ENCODE assay signal across 14 mouse cellular contexts in the genomic region with DNA sequence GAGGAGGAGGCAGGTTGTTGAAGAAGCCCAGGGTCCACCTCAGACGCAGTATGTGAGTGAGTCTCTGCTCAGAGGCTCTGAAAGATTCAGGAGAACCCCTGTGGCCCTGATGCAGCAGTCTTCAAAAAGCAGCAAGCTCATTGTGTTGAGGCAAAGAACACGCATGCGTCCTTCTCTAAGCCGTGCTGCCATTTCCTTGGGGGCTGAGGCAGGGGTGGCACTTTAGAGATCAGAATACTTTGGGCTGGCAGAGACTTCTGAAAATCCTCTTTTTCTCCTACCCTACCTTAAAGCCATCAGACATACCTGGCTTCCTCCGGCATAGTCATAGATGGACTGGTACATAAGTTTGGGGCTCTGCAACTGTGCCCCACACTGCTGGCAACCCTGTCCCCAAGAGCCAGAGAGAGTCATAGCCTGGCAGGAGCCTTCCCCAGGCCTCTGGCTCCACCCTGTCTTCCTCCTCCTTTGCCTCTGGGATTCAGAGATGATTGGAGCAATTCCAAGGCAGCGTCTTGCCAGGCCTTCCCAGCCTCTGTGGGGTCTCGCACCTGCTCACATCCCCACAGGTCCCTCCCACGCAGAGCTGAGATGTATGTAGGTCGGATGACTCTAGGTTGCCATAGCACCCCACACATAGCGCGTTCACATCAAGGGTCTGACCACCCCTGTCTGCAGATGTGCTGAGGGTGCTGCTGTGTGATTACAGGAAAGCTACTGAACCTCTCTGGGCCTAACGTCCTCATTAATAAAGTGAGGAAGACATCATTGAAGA. TPM values are rescaled to one million over a fixed set of nuclear protein-coding genes. Genes with fewer than 3 reads are reported as not detected.
DNase-seq lines count a peak whose midpoint lies in the region; ATAC-seq and TF ChIP-seq lines count a peak whose summit lies in the region.
"Had no signal": no experiment of that assay in that cellular context is flagged by ENCODE, and none has a peak within 500 bp of the region (broad histone marks: within the 10 kb centered on the region; RNA-seq: fewer than 3 reads in every experiment).

No protein-coding gene starts in this region.

- peaks cover 31% of the 10 kb centered on the region for H3K4me1 ChIP-seq in heart, adult 2 months (ENCODE audit: control insufficient read depth, insufficient read depth, low read length)
- H3K4me1 ChIP-seq in heart, embryonic 11.5 days (ENCODE audit: control insufficient read depth, insufficient read depth, low read length), result peaks cover 5% of the 10 kb centered on the region; the same call in 1 of the 2 replicates

- intact Hi-C loops in heart, adult 2 months (cut with DNase I), result loop anchor here (10.0 kb wide), 3 partner anchors 94 to 304 kb away; a partner anchor contains a TSS

- 71% methylated on average over 12 of the region's 12 CpGs for WGBS in heart, adult 2 months
- WGBS in heart, embryonic 11.5 days (ENCODE audit: insufficient replicate concordance), result 73% methylated on average over 12 of the region's 12 CpGs

- H3K27me3 ChIP-seq in heart, adult 2 months (ENCODE audit: control insufficient read depth, insufficient read depth, low read length), result no peaks in the 10 kb centered on the region
- no peaks in the 10 kb centered on the region for H3K27me3 ChIP-seq in heart, embryonic 11.5 days (ENCODE audit: control insufficient read depth, insufficient read depth, low read length)
- H3K27me3 ChIP-seq: embryonic facial prominence, embryonic 12.5 days; neural tube, embryonic 12.5 days had no signal

- no peak overlapping the region for H3K4me2 ChIP-seq in heart, embryonic 11.5 days
- H3K4me2 ChIP-seq: embryonic facial prominence, embryonic 12.5 days; neural tube, embryonic 12.5 days had no signal

- no peak for TF ChIP-seq POLR2A in heart, adult 2 months (IDR thresholded peaks at IDR 0.05; ENCODE audit: insufficient read depth, low read depth, low read length)

- peak overlapping the region; percentile 91 for H3K27ac ChIP-seq in heart, adult 2 months
- no peak overlapping the region for H3K27ac ChIP-seq in heart, embryonic 11.5 days (ENCODE audit: low read depth, low read length)
- H3K27ac ChIP-seq: embryonic facial prominence, embryonic 12.5 days; kidney, postnatal 0 days; neural tube, embryonic 12.5 days had no signal

- TF ChIP-seq EP300 in heart, adult 2 months (IDR thresholded peaks at IDR 0.05; ENCODE audit: insufficient read depth, low read depth, low read length), result no peak

- ATAC-seq in heart, embryonic 11.5 days (replicated peaks; ENCODE audit: insufficient number of reproducible peaks, low FRiP score, low TSS enrichment), result no peak
- ATAC-seq in erythroid progenitor cell, adult 5-6 weeks (replicated peaks; ENCODE audit: low FRiP score, poor library complexity, severe bottlenecking), result 0 out of 2 replicates have a peak, but pooled peaks have one; percentile 21

- no peak overlapping the region for H3K4me3 ChIP-seq in heart, adult 2 months
- H3K4me3 ChIP-seq in heart, embryonic 11.5 days (ENCODE audit: low read depth, low read length), result no peak overlapping the region
- H3K4me3 ChIP-seq: embryonic facial prominence, embryonic 12.5 days; neural tube, embryonic 12.5 days had no signal

- no peaks in the 10 kb centered on the region for H3K36me3 ChIP-seq in heart, adult 2 months (ENCODE audit: control insufficient read depth, insufficient read depth, low read length)
- H3K36me3 ChIP-seq in heart, embryonic 11.5 days (ENCODE audit: control insufficient read depth, insufficient read depth, low read length), result no peaks in the 10 kb centered on the region
- H3K36me3 ChIP-seq: embryonic facial prominence, embryonic 12.5 days; neural tube, embryonic 12.5 days had no signal

- TF ChIP-seq CTCF in heart, adult 2 months (IDR thresholded peaks at IDR 0.05), result no peak

- H3K9ac ChIP-seq in heart, adult 2 months (ENCODE audit: low read depth, low read length), result peak overlapping the region; percentile 1
- H3K9ac ChIP-seq in heart, embryonic 11.5 days (ENCODE audit: low read depth, low read length), result no peak overlapping the region
- H3K9ac ChIP-seq: embryonic facial prominence, embryonic 12.5 days; neural tube, embryonic 12.5 days had no signal

- no peak for DNase-seq in heart, adult 2 months
- DNase-seq in retina, postnatal 1 day, result peak; percentile 55
- no peak for DNase-seq in retina, embryonic 14.5 days (ENCODE audit: low spot score)
- peak; percentile 69 to 84 for DNase-seq in thymus, postnatal 36 days
- DNase-seq in c-Kit-positive CD71-positive TER-119-positive erythroid progenitor cells, embryonic 14.5 days (ENCODE audit: low spot score), result no peak
- no peak for DNase-seq in frontal cortex, postnatal 25 days (ENCODE audit: low spot score in 2 of 2)
- DNase-seq: adrenal gland, postnatal 25 days; right cerebral cortex, postnatal 25 days had no signal

- no peaks in the 10 kb centered on the region for H3K9me3 ChIP-seq in heart, embryonic 11.5 days (replicated peaks; ENCODE audit: control insufficient read depth, low read length)
- H3K9me3 ChIP-seq: embryonic facial prominence, embryonic 12.5 days; neural tube, embryonic 12.5 days had no signal

- H3K79me2 ChIP-seq in heart, adult 2 months (replicated peaks; ENCODE audit: control insufficient read depth, insufficient read depth, low read length), result no peaks in the 10 kb centered on the region

RNA-seq across cellular contexts. Expression of a gene that starts 4.8 kb away (rescaled TPM):
- not detected for total RNA-seq in heart, adult 2 months (2021)
- polyA plus RNA-seq in heart, adult 2 months (2012; rRNA removed), result 0.06 TPM in 2 replicates
- 0.31 TPM in 1 of 2 replicates, not detected in the other for polyA plus RNA-seq in heart, embryonic 11.5 days (2014; fragmentation: Nextera tagmentation; extraction: Ambion mirVana)
- not detected in 2 replicates for total RNA-seq in erythroid progenitor cell, adult 5-6 weeks (2015; ENCODE audit: low replicate concordance)
- not detected in 2 replicates for total RNA-seq in erythroid progenitor cell, adult 5-6 weeks (2017; ENCODE audit: low replicate concordance)
- total RNA-seq: adrenal gland, postnatal 25 days; MEL had no signal

Comparison
In these comparisons a context has a peak if more than half of its experiments do, and no peak if none do; other contexts are left out.
1. DNase-seq: peak in retina, postnatal 1 day (single experiment) and thymus, postnatal 36 days (2 of 2); none in heart, adult 2 months (0 of 2), retina, embryonic 14.5 days (single experiment), c-Kit-positive CD71-positive TER-119-positive erythroid progenitor cells, embryonic 14.5 days (single experiment) and frontal cortex, postnatal 25 days (0 of 2).